Mouse (Mus musculus): ENCODE results near the gene Foxj3. TPM values are rescaled to one million over a fixed set of nuclear protein-coding genes. Genes with fewer than 3 reads are reported as not detected.

The Foxj3 gene
- polyA plus RNA-seq, 1 experiment from 2014 or later, result 21.2 TPM

DNA sequence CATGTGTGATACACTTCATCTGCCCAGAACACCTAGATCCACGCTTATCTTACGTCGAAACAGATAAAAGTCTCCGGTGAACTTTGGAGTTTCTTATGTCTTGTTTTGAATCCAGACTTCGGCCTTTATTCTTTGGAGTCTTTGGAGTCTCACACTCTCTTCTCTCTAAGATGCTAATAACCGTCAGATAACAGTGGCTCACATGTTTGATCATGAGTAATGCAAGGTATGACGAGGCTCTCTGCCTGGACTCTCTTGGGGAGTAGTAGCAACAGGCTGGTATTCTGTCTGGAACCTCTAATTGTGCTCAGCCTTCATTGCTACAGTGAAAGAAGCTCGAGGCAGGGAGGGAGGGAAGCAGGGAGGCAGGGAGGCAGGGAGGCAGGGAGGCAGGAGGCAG is 123.2 kb downstream of the Foxj3 start:
- Histone ChIP-seq H3K27me3 (replicated peaks; ENCODE audit: control insufficient read depth, insufficient read depth, low read length) (no peaks in the 10 kb centered on the region), H3K4me2 (ENCODE audit: low read length) (no peak overlapping the region), H3K36me3 (ENCODE audit: control insufficient read depth, insufficient read depth, low read length) (no peaks in the 10 kb centered on the region), H3K9ac (ENCODE audit: low read length) (no peak overlapping the region), H3K4me1 (replicated peaks; ENCODE audit: control insufficient read depth, insufficient read depth, low read length) (no peaks in the 10 kb centered on the region), H3K4me3 (ENCODE audit: low read depth, low read length) (no peak overlapping the region), H3K27ac (ENCODE audit: low read depth) (no peak overlapping the region), H3K9me3 (ENCODE audit: control insufficient read depth, low read length) (no peaks in the 10 kb centered on the region)
- ATAC-seq (replicated peaks; ENCODE audit: low FRiP score, low TSS enrichment, low read depth) (no peak), DNase-seq (ENCODE audit: low spot score) (no peak)
- WGBS, result 78% methylated on average over 8 of the region's 8 CpGs

DNA sequence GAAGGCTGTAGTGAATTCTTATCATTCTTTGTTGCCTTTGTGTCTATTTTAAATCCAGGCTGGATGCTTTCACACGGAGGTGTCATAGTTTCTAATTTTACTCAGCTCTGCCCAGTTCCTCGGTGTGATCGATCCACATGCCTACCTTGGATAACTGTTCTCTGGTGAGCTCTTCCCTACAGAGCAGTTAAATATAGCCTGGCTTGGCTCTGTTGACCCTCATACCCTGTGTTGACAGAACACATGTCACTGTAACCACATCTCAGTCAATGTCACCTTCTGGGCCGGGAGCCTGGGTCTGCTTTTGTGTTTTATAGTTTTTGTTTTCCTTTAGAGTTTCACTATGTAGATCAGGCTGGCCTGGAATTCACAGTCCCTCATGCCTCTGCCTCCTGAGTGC is 125.3 kb downstream of the Foxj3 start:
- ATAC-seq (replicated peaks; ENCODE audit: low FRiP score, low TSS enrichment, low read depth), result no peak
- no peak overlapping the region for H3K27ac ChIP-seq (ENCODE audit: low read depth)
- no peaks in the 10 kb centered on the region for H3K27me3 ChIP-seq (replicated peaks; ENCODE audit: control insufficient read depth, insufficient read depth, low read length)
- H3K36me3 ChIP-seq (ENCODE audit: control insufficient read depth, insufficient read depth, low read length), result no peaks in the 10 kb centered on the region
- no peaks in the 10 kb centered on the region for H3K9me3 ChIP-seq (ENCODE audit: control insufficient read depth, low read length)
- H3K9ac ChIP-seq (ENCODE audit: low read length), result no peak overlapping the region
- no peak overlapping the region for H3K4me2 ChIP-seq (ENCODE audit: low read length)
- 73% methylated on average over 4 of the region's 4 CpGs for WGBS
- H3K4me3 ChIP-seq (ENCODE audit: low read depth, low read length), result no peak overlapping the region
- no peaks in the 10 kb centered on the region for H3K4me1 ChIP-seq (replicated peaks; ENCODE audit: control insufficient read depth, insufficient read depth, low read length)
- DNase-seq (ENCODE audit: low spot score), result no peak

- Histone ChIP-seq H3K36me3 (ENCODE audit: control insufficient read depth, insufficient read depth, low read length) (no peaks in the 10 kb centered on the region), H3K9me3 (ENCODE audit: control insufficient read depth, low read length) (no peaks in the 10 kb centered on the region), H3K27me3 (replicated peaks; ENCODE audit: control insufficient read depth, insufficient read depth, low read length) (no peaks in the 10 kb centered on the region), H3K4me1 (replicated peaks; ENCODE audit: control insufficient read depth, insufficient read depth, low read length) (no peaks in the 10 kb centered on the region), H3K9ac (ENCODE audit: low read length) (no peak overlapping the region), H3K27ac (ENCODE audit: low read depth) (no peak overlapping the region), H3K4me3 (ENCODE audit: low read depth, low read length) (no peak overlapping the region), H3K4me2 (ENCODE audit: low read length) (no peak overlapping the region)
- ATAC-seq (replicated peaks; ENCODE audit: low FRiP score, low TSS enrichment, low read depth) (no peak), DNase-seq (ENCODE audit: low spot score) (no peak)
- 87% methylated on average over 7 of the region's 7 CpGs for WGBS
Observed at GRCm38 (mm10) chr4:119662976-119663375, 126.2 kb downstream of the Foxj3 start.

GRCm38 (mm10) chr4:119663409-119664095 is 126.7 kb downstream of the Foxj3 start:
- no peak for DNase-seq (ENCODE audit: low spot score)
- Histone ChIP-seq H3K27ac (ENCODE audit: low read depth) (no peak overlapping the region), H3K4me3 (ENCODE audit: low read depth, low read length) (no peak overlapping the region), H3K27me3 (replicated peaks; ENCODE audit: control insufficient read depth, insufficient read depth, low read length) (no peaks in the 10 kb centered on the region), H3K9me3 (ENCODE audit: control insufficient read depth, low read length) (no peaks in the 10 kb centered on the region), H3K4me2 (ENCODE audit: low read length) (no peak overlapping the region), H3K36me3 (ENCODE audit: control insufficient read depth, insufficient read depth, low read length) (no peaks in the 10 kb centered on the region), H3K9ac (ENCODE audit: low read length) (no peak overlapping the region), H3K4me1 (replicated peaks; ENCODE audit: control insufficient read depth, insufficient read depth, low read length) (no peaks in the 10 kb centered on the region)
- no peak for ATAC-seq (replicated peaks; ENCODE audit: low FRiP score, low TSS enrichment, low read depth)
- 91% methylated on average over 14 of the region's 14 CpGs for WGBS

- ATAC-seq (replicated peaks; ENCODE audit: low FRiP score, low TSS enrichment, low read depth), result no peak
- DNase-seq (ENCODE audit: low spot score), result no peak
Observed at GRCm38 (mm10) chr4:119665166-119665565, 128.4 kb downstream of the Foxj3 start.

GRCm38 (mm10) chr4:119666116-119666515 is 129.3 kb downstream of the Foxj3 start:
- WGBS, result 60% methylated on average over 8 of the region's 8 CpGs
- no peak for ATAC-seq (replicated peaks; ENCODE audit: low FRiP score, low TSS enrichment, low read depth)
- no peak for DNase-seq (ENCODE audit: low spot score)

More at GRCm38 (mm10) chr4:119665166-119665565, 128.4 kb downstream of the Foxj3 start:
- Histone ChIP-seq H3K4me2 (ENCODE audit: low read length) (no peak overlapping the region), H3K36me3 (ENCODE audit: control insufficient read depth, insufficient read depth, low read length) (no peaks in the 10 kb centered on the region), H3K27me3 (replicated peaks; ENCODE audit: control insufficient read depth, insufficient read depth, low read length) (no peaks in the 10 kb centered on the region), H3K27ac (ENCODE audit: low read depth) (no peak overlapping the region), H3K4me1 (replicated peaks; ENCODE audit: control insufficient read depth, insufficient read depth, low read length) (no peaks in the 10 kb centered on the region), H3K9ac (ENCODE audit: low read length) (no peak overlapping the region), H3K9me3 (ENCODE audit: control insufficient read depth, low read length) (no peaks in the 10 kb centered on the region), H3K4me3 (ENCODE audit: low read depth, low read length) (no peak overlapping the region)
- WGBS, result 89% methylated on average over 2 of the region's 2 CpGs

GRCm38 (mm10) chr4:119667454-119667853 is 130.7 kb downstream of the Foxj3 start:
- ATAC-seq (replicated peaks; ENCODE audit: low FRiP score, low TSS enrichment, low read depth), result 0 out of 2 replicates have a peak, but pooled peaks have one; percentile 43
- Histone ChIP-seq H3K9me3 (ENCODE audit: control insufficient read depth, low read length) (no peaks in the 10 kb centered on the region), H3K4me3 (ENCODE audit: low read depth, low read length) (no peak overlapping the region), H3K27me3 (replicated peaks; ENCODE audit: control insufficient read depth, insufficient read depth, low read length) (no peaks in the 10 kb centered on the region), H3K36me3 (ENCODE audit: control insufficient read depth, insufficient read depth, low read length) (no peaks in the 10 kb centered on the region), H3K4me1 (replicated peaks; ENCODE audit: control insufficient read depth, insufficient read depth, low read length) (no peaks in the 10 kb centered on the region), H3K4me2 (ENCODE audit: low read length) (no peak overlapping the region), H3K9ac (ENCODE audit: low read length) (no peak overlapping the region), H3K27ac (ENCODE audit: low read depth) (no peak overlapping the region)
- peak; percentile 63 for DNase-seq (ENCODE audit: low spot score)
- WGBS, result 24% methylated on average over 5 of the region's 5 CpGs

More at GRCm38 (mm10) chr4:119666116-119666515, 129.3 kb downstream of the Foxj3 start:
- no peak overlapping the region for H3K4me2 ChIP-seq (ENCODE audit: low read length)
- no peak overlapping the region for H3K9ac ChIP-seq (ENCODE audit: low read length)
- H3K36me3 ChIP-seq (ENCODE audit: control insufficient read depth, insufficient read depth, low read length), result no peaks in the 10 kb centered on the region
- H3K9me3 ChIP-seq (ENCODE audit: control insufficient read depth, low read length), result no peaks in the 10 kb centered on the region
- H3K4me1 ChIP-seq (replicated peaks; ENCODE audit: control insufficient read depth, insufficient read depth, low read length), result no peaks in the 10 kb centered on the region
- H3K4me3 ChIP-seq (ENCODE audit: low read depth, low read length), result no peak overlapping the region
- H3K27ac ChIP-seq (ENCODE audit: low read depth), result no peak overlapping the region
- no peaks in the 10 kb centered on the region for H3K27me3 ChIP-seq (replicated peaks; ENCODE audit: control insufficient read depth, insufficient read depth, low read length)

- Histone ChIP-seq H3K36me3 (ENCODE audit: control insufficient read depth, insufficient read depth, low read length) (no peaks in the 10 kb centered on the region), H3K9me3 (ENCODE audit: control insufficient read depth, low read length) (no peaks in the 10 kb centered on the region), H3K4me1 (replicated peaks; ENCODE audit: control insufficient read depth, insufficient read depth, low read length) (no peaks in the 10 kb centered on the region), H3K4me2 (ENCODE audit: low read length) (no peak overlapping the region), H3K27me3 (replicated peaks; ENCODE audit: control insufficient read depth, insufficient read depth, low read length) (no peaks in the 10 kb centered on the region), H3K9ac (ENCODE audit: low read length) (no peak overlapping the region), H3K4me3 (ENCODE audit: low read depth, low read length) (no peak overlapping the region), H3K27ac (ENCODE audit: low read depth) (no peak overlapping the region)
- 85% methylated on average over 3 of the region's 3 CpGs for WGBS
- DNase-seq (ENCODE audit: low spot score) (no peak), ATAC-seq (replicated peaks; ENCODE audit: low FRiP score, low TSS enrichment, low read depth) (no peak)
Observed at GRCm38 (mm10) chr4:119668185-119668584, 131.4 kb downstream of the Foxj3 start.

DNA sequence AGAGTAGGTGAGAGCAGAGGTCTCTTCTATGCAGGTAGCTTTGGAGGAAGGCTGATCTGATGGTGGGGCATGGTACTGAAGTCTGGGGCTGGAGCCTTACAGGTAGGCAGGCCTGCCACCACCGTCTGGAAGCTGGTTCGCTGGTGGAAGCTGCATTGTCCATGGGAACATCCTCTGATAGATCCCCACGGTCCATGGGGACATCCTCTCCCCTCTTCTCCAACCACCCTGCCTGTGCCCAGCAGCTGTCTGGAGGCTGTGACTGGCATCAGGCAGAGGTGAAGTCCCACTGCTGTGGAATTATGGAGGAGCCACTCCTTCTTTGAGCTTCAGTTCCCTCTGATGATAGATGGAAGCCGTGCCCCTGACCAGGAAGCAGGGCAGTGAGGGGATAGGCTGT is 131.8 kb downstream of the Foxj3 start:
- 69% methylated on average over 4 of the region's 4 CpGs for WGBS
- ATAC-seq (replicated peaks; ENCODE audit: low FRiP score, low TSS enrichment, low read depth), result no peak
- DNase-seq (ENCODE audit: low spot score), result no peak
- Histone ChIP-seq H3K4me3 (ENCODE audit: low read depth, low read length) (no peak overlapping the region), H3K4me1 (replicated peaks; ENCODE audit: control insufficient read depth, insufficient read depth, low read length) (no peaks in the 10 kb centered on the region), H3K27ac (ENCODE audit: low read depth) (no peak overlapping the region), H3K4me2 (ENCODE audit: low read length) (no peak overlapping the region), H3K36me3 (ENCODE audit: control insufficient read depth, insufficient read depth, low read length) (no peaks in the 10 kb centered on the region), H3K27me3 (replicated peaks; ENCODE audit: control insufficient read depth, insufficient read depth, low read length) (no peaks in the 10 kb centered on the region), H3K9ac (ENCODE audit: low read length) (no peak overlapping the region), H3K9me3 (ENCODE audit: control insufficient read depth, low read length) (no peaks in the 10 kb centered on the region)
